Mouse (Mus musculus): ENCODE data around the gene Phtf1.

The Phtf1 gene

DNA sequence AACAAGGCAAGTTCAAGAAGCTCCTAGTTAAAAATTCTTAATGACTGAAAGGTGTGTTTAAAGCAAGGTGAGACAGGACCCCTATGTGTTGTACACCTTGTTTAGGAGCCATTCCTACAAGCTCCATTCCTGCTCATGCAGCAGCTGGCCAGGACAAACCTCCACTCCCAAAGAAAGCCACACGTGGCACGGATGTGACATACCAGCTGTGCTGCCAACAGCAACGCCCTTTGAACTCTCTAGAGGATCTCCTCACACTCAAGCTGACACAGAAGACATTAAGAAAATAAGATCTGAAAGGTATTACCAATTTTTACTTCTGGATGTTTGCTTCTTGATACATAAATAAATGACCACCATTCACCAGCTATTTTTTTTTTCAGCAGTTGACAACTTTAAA is 59.0 kb downstream of the Phtf1 start:
- DNase-seq: no peak

DNA sequence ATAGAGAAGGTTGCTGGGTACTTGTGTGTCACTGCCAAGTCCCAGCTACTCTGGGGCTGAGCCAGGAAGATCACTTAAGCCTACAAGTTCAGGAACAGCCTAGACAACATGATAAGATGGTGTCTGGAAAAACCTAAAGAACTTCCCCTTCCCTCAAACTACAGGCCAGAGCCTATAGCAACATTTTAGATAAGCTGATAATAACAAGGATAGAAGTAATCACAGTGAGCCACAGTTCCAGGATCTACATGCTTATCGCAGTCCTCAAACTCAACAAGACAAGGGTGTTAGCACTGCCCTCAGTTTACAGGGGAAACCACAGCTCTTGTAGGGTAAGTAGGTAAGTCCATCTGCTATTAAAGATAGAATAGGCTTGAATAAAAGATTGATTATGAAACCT is 64.2 kb downstream of the Phtf1 start:
- no peak for DNase-seq

DNA sequence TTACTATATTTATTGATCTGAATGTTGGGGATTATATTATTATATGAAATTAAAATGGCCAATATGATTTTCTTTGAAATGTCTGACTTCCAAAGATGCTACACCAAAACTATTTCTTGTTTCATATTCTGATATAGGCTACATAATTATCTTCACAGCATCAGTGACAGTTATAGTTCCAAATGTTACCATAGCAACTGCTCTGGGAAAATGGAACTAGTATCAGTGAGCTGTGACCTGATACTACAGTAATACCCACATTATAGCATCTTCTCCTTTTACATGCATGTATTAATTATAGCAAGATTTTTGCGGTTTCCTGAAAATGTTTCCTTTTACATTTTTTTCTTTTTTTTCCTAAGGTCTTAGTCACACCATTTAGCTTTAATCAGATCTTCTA is 64.8 kb downstream of the Phtf1 start:
- DNase-seq: no peak

DNA sequence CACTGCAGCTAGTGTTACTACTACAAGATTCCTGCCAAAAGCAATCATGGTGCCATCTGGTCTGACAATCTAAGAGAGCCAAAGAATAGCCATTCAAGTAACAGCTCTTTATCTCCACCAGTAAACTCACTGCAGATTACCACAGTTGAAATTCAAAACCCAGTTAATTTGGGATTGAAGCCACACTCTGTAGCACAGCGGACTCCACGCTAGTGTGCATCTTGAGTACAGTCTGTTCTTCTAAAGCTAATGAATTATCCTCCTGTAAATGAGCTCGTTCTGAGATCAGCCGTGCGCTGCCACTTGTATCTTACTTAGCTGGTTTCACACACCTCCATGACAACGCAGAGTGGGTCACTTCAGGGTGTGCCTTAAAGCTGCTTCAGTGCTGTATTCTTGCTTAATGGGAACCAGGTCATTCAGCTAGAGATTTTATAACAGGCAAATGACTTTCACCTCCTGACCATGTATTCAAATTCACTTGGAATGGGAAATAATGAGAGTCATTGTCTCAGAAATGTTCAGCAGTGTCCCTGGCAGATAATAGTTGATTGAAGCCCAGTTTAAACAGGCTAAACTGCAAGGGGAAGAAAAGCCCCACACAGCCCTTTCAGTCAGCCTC is 91.2 kb downstream of the Phtf1 start:
- DNase-seq: peak; percentile 80 to 81

DNA sequence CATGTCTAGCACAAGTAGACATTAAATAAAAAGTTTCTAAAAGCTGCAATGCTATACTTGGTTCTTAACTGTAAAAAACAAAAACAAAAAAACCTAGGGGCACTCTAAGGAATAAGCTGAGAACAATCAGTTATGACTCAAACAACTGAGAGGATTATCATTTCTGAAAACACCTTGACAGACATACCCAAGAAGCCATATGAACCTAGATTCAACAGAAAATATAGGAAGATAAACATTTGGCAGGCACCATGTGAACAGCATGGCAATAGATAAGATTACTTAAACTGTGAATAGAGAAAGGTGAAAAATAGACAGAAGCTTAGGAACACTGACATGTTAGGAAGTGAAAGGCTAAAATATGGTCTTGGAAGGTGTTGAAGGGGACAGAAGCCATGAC is 101.5 kb downstream of the Phtf1 start:
- DNase-seq: no peak
